Mouse (Mus musculus) C2C12 (cell line): ENCODE results near the gene Cep44. TPM values are rescaled to one million over a fixed set of nuclear protein-coding genes. Genes with fewer than 3 reads are reported as not detected.

Source experiments
- H3K27me3 ChIP-seq: one replicate; pipeline ENCODE4 v1.6.1; 2011; ENCODE audit not compliant: control insufficient read depth, insufficient read depth, insufficient read length
- H3K36me3 ChIP-seq: one replicate; pipeline ENCODE4 v1.6.1; 2011; ENCODE audit not compliant: control insufficient read depth, insufficient read depth
- H3K4me3 ChIP-seq: one replicate; pipeline ENCODE4 v1.5.1; 2011; ENCODE audit warnings: mild to moderate bottlenecking, control low read depth; ENCODE audit not compliant: poor library complexity, insufficient read depth, severe bottlenecking
- H3K79me2 ChIP-seq: one replicate; pipeline ENCODE4 v1.6.1; 2011; ENCODE audit not compliant: control insufficient read depth, insufficient read depth
- H3K79me3 ChIP-seq: one replicate; pipeline ENCODE4 v1.6.1; 2011; ENCODE audit warnings: low read depth, control low read depth
- H3ac ChIP-seq: one replicate; pipeline ENCODE3; 2011; ENCODE audit warnings: low read depth; ENCODE audit not compliant: control insufficient read depth, insufficient read length
- CEBPB ChIP-seq: IDR thresholded peaks from one replicate; pipeline ENCODE4 v1.6.1; 2011; ENCODE audit warnings: low read depth, mild to moderate bottlenecking, control low read depth, moderate library complexity
- CTCF ChIP-seq: IDR thresholded peaks from one replicate; pipeline ENCODE4 v1.5.1; 2011; ENCODE audit not compliant: control insufficient read depth, insufficient read depth, insufficient read length
- FOSL1 ChIP-seq: IDR thresholded peaks from one replicate; pipeline ENCODE4 v1.8.0; 2011; ENCODE audit warnings: mild to moderate bottlenecking, low read length; ENCODE audit not compliant: poor library complexity, insufficient read depth, severe bottlenecking
- MAX ChIP-seq: IDR thresholded peaks from one replicate; pipeline ENCODE4 v1.6.1; 2011; ENCODE audit warnings: mild to moderate bottlenecking, control low read depth
- MYOD1 ChIP-seq: IDR thresholded peaks from one replicate; pipeline ENCODE4 v1.6.1; 2011; ENCODE audit warnings: low read depth; ENCODE audit not compliant: control insufficient read depth, insufficient read length
- MYOG ChIP-seq: IDR thresholded peaks from one replicate; pipeline ENCODE4 v1.6.1; 2011; ENCODE audit not compliant: control insufficient read depth, insufficient read length; ENCODE audit errors: extremely low read depth
- USF1 ChIP-seq: IDR thresholded peaks from one replicate; pipeline ENCODE4 v1.6.1; 2011; ENCODE audit warnings: low read depth, mild to moderate bottlenecking, control low read depth, moderate library complexity
- polyA plus RNA-seq: library from polyadenylated mRNA; unstranded; fragments of >200 nt; fragmentation: generic; extraction: Trizol; gene quantifications from one replicate; pipeline ENCODE4 v1.2.1, GENCODE M21; 2012; ENCODE audit warnings: missing spikeins

The Cep44 gene
- polyA plus RNA-seq, 1 experiment: 12.1 TPM

GRCm38 (mm10) chr8:56540706-56541105 is 10.1 kb downstream of the Cep44 start:
- H3K36me3 ChIP-seq: peaks cover 19% of the 10 kb centered on the region
- H3ac ChIP-seq: no peak overlapping the region
- no peak overlapping the region for H3K4me3 ChIP-seq
- TF ChIP-seq CEBPB (no peak), CTCF (no peak), MYOG (no peak), MYOD1 (no peak), USF1 (no peak), MAX (no peak), FOSL1 (no peak)
- H3K27me3 ChIP-seq: no peaks in the 10 kb centered on the region
- no peaks in the 10 kb centered on the region for H3K79me2 ChIP-seq
- no peaks in the 10 kb centered on the region for H3K79me3 ChIP-seq

- H3K36me3 ChIP-seq: no peaks in the 10 kb centered on the region
- H3ac ChIP-seq: no peak overlapping the region
- TF ChIP-seq USF1 (no peak), MAX (no peak), MYOG (no peak), MYOD1 (no peak)
- no peak overlapping the region for H3K4me3 ChIP-seq
- no peaks in the 10 kb centered on the region for H3K27me3 ChIP-seq
- no peaks in the 10 kb centered on the region for H3K79me2 ChIP-seq
- no peaks in the 10 kb centered on the region for H3K79me3 ChIP-seq
Measured at GRCm38 (mm10) chr8:56530359-56530758, 20.5 kb downstream of the Cep44 start.

GRCm38 (mm10) chr8:56528869-56529268 is 22.0 kb downstream of the Cep44 start:
- Histone ChIP-seq H3K4me3 (no peak overlapping the region), H3K79me2 (no peaks in the 10 kb centered on the region), H3K36me3 (no peaks in the 10 kb centered on the region), H3ac (no peak overlapping the region), H3K79me3 (no peaks in the 10 kb centered on the region), H3K27me3 (no peaks in the 10 kb centered on the region)
- TF ChIP-seq MAX: no peak
- TF ChIP-seq CTCF: no peak
- no peak for TF ChIP-seq CEBPB
- TF ChIP-seq MYOG: no peak
- no peak for TF ChIP-seq MYOD1
- TF ChIP-seq FOSL1: no peak
- TF ChIP-seq USF1: no peak

GRCm38 (mm10) chr8:56521051-56521450 is 29.8 kb downstream of the Cep44 start:
- no peaks in the 10 kb centered on the region for H3K79me2 ChIP-seq
- no peaks in the 10 kb centered on the region for H3K79me3 ChIP-seq
- H3K36me3 ChIP-seq: no peaks in the 10 kb centered on the region
- TF ChIP-seq CEBPB (no peak), FOSL1 (no peak), CTCF (no peak), MYOD1 (no peak), USF1 (no peak), MYOG (no peak), MAX (no peak)
- no peaks in the 10 kb centered on the region for H3K27me3 ChIP-seq
- H3K4me3 ChIP-seq: no peak overlapping the region
- H3ac ChIP-seq: no peak overlapping the region

- H3K79me2 ChIP-seq: no peaks in the 10 kb centered on the region
- H3K79me3 ChIP-seq: no peaks in the 10 kb centered on the region
- H3K36me3 ChIP-seq: no peaks in the 10 kb centered on the region
- no peak overlapping the region for H3ac ChIP-seq
- TF ChIP-seq FOSL1 (no peak), CEBPB (no peak), USF1 (no peak), MYOD1 (no peak), MYOG (no peak), CTCF (no peak), MAX (no peak)
- no peak overlapping the region for H3K4me3 ChIP-seq
- no peaks in the 10 kb centered on the region for H3K27me3 ChIP-seq
Measured at GRCm38 (mm10) chr8:56520249-56520648, 30.6 kb downstream of the Cep44 start.

GRCm38 (mm10) chr8:56518848-56519247 is 32.0 kb downstream of the Cep44 start:
- H3K79me2 ChIP-seq: no peaks in the 10 kb centered on the region
- H3ac ChIP-seq: no peak overlapping the region
- no peak for TF ChIP-seq MYOG
- TF ChIP-seq FOSL1: no peak
- no peak for TF ChIP-seq CEBPB
- TF ChIP-seq MAX: no peak
- TF ChIP-seq CTCF: no peak
- TF ChIP-seq MYOD1: no peak
- no peak for TF ChIP-seq USF1
- no peak overlapping the region for H3K4me3 ChIP-seq
- no peaks in the 10 kb centered on the region for H3K79me3 ChIP-seq
- H3K36me3 ChIP-seq: no peaks in the 10 kb centered on the region
- H3K27me3 ChIP-seq: no peaks in the 10 kb centered on the region
